Mouse (Mus musculus) left cerebral cortex, adult 11 months (tissue): Measurements from ENCODE around the gene Ryk.

Experiments
- DNase-seq: peaks from one replicate; pipeline ENCODE4 v3.0.0; 2022; ENCODE audit warnings: low spot score

Gene Ryk

DNA sequence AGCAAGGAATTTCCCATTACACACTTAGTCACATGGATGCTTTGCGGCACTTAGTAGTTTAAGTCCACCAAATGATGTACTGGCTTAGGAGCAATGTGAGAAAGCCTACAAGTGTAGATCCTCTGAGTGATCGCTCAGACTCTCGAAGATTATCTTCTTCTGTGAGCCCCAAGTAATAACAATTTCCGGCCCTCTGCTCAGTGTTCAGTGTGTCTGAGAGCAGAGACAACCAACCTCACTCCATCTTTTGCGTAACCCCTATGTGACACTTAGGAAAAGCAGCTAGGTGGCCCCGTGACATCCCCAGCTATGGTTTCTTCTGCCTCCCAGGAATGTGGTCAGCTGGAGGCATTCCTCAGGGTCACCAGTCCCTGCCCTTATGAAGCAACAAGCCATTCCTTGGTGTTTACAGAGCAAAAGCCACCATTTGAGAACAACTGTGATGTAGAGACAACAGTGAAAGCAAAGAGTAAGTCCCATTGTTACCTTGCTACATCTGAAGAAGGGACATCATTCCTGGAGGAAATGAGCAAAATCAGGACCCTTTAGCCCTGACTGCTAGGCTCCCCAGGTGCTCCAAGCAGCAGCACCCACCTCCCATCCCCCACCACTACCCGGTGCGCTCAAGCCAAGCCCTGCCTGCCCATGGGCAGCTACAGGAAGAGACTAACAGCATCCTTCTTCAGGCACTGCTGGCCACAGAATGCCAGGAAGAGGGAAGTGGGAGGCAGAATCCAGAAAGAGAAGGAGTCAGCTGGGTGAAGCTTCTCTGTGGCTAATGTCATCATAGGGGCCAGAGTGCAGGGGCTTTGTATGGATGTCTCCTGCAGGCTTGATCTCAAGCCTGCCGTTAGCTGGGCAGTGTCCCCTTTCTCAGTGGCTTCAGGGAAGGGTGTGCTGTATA lies 116.6 kb downstream of the Ryk start:
- no peak for DNase-seq

GRCm38 (mm10) chr9:102955866-102956265 lies 121.1 kb downstream of the Ryk start:
- DNase-seq = no peak
